Mouse (Mus musculus) hindbrain, embryonic 11.5 days (tissue): ENCODE results near the gene Ifna15. TPM values are rescaled to one million over a fixed set of nuclear protein-coding genes. Genes with fewer than 3 reads are reported as not detected.

Experiments used
- ATAC-seq: fragments of 200-750 bp; cut with Nextera tagmentation; 2 replicates; pipeline ENCODE4 v1.8.0; 2017; ENCODE audit warnings: mild to moderate bottlenecking, moderate TSS enrichment, moderate library complexity; ENCODE audit not compliant: low FRiP score
- DNase-seq: peaks from one replicate; pipeline ENCODE4 v3.0.0-alpha.2; 2015; ENCODE audit warnings: low spot score
- H3K27ac ChIP-seq: fragments of 300-500 bp; sonication (generic); 2 replicates; pipeline ENCODE4 v1.5.1; 2014; ENCODE audit warnings: mild to moderate bottlenecking, low read depth, low read length
- H3K27me3 ChIP-seq: fragments of 300-500 bp; sonication (generic); 2 replicates; pipeline ENCODE4 v1.6.1; 2014; ENCODE audit warnings: mild to moderate bottlenecking, low read length, moderate library complexity, mixed read lengths; ENCODE audit not compliant: control insufficient read depth, insufficient read depth
- H3K36me3 ChIP-seq: fragments of 300-500 bp; sonication (generic); 2 replicates; pipeline ENCODE4 v1.6.1; 2014; ENCODE audit warnings: mild to moderate bottlenecking, low read length, moderate library complexity, mixed read lengths; ENCODE audit not compliant: control insufficient read depth, insufficient read depth
- H3K4me1 ChIP-seq: fragments of 300-500 bp; sonication (generic); replicated peaks from 2 replicates; pipeline ENCODE4 v1.6.1; 2014; ENCODE audit warnings: low read length, mixed read lengths; ENCODE audit not compliant: control insufficient read depth, insufficient read depth
- H3K4me2 ChIP-seq: fragments of 300-500 bp; sonication (generic); replicated peaks from 2 replicates; pipeline ENCODE4 v1.6.1; 2014; ENCODE audit warnings: mild to moderate bottlenecking, low read depth, low read length
- H3K4me3 ChIP-seq: fragments of 300-500 bp; sonication (generic); 2 replicates; pipeline ENCODE4 v1.5.1; 2014; ENCODE audit warnings: low read depth, low read length
- H3K9ac ChIP-seq: fragments of 300-500 bp; sonication (generic); 2 replicates; pipeline ENCODE4 v1.6.1; 2014; ENCODE audit warnings: low read depth, low read length
- H3K9me3 ChIP-seq: fragments of 300-500 bp; sonication (generic); 2 replicates; pipeline ENCODE4 v1.6.1; 2016; ENCODE audit warnings: low read length; ENCODE audit not compliant: control insufficient read depth
- WGBS: fragments of 180-500 bp; shearing (Covaris S2); extraction: QIAGEN DNeasy Blood & Tissue Kit; methylation state at CpG from one replicate; pipeline ENCODE4 v1.1.7; 2014; 5-methylcytosine and 5-hydroxymethylcytosine counted together
- polyA plus RNA-seq: library from polyadenylated mRNA; unstranded; fragments of >200 nt; fragmentation: Nextera tagmentation; extraction: Ambion mirVana; gene quantifications from 2 replicates; pipeline ENCODE4 v1.2.1, GENCODE M21; 2014

Ifna15 gene
- polyA plus RNA-seq, 1 experiment from 2014 or later, result not detected

- H3K27ac ChIP-seq, result no peak overlapping the region
- H3K9ac ChIP-seq, result no peak overlapping the region
- no peak for DNase-seq
- no peaks in the 10 kb centered on the region for H3K9me3 ChIP-seq
- no peak overlapping the region for H3K4me2 ChIP-seq
- WGBS, result 75% methylated on average over 7 of the region's 7 CpGs
- H3K4me1 ChIP-seq, result no peaks in the 10 kb centered on the region
- no peaks in the 10 kb centered on the region for H3K27me3 ChIP-seq
- no peak overlapping the region for H3K4me3 ChIP-seq
- ATAC-seq, result no peak
- no peaks in the 10 kb centered on the region for H3K36me3 ChIP-seq
Measured at GRCm38 (mm10) chr4:88536640-88537039, 21.4 kb downstream of the Ifna15 start.

DNA sequence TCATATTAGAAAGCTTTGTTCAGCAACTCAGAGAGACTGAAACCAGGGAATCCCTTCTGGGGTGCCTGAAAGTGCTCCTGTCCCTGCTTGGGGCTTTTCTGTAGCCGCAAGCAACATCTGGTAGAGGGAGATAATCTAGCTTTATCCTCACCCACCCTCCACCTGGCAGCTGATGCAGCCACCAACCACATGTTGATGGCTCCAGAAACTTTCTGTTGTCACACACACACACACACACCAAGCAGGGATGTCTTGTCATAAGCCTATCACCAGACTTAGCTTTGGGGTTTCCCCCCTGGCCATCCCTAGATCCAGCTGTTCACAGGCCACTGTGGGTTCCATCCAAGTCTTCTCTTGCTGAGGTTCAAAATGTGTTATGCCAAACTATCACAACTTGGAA, 22.3 kb downstream of the Ifna15 start:
- no peak overlapping the region for H3K9ac ChIP-seq
- no peak overlapping the region for H3K27ac ChIP-seq
- no peak overlapping the region for H3K4me2 ChIP-seq
- no peaks in the 10 kb centered on the region for H3K27me3 ChIP-seq
- H3K4me3 ChIP-seq, result no peak overlapping the region
- no peak for DNase-seq
- 93% methylated on average over 1 of the region's 1 CpGs for WGBS
- no peaks in the 10 kb centered on the region for H3K36me3 ChIP-seq
- H3K9me3 ChIP-seq, result no peaks in the 10 kb centered on the region
- no peaks in the 10 kb centered on the region for H3K4me1 ChIP-seq
- ATAC-seq, result no peak

- Histone ChIP-seq H3K4me2 (no peak overlapping the region), H3K36me3 (no peaks in the 10 kb centered on the region), H3K27ac (no peak overlapping the region), H3K27me3 (no peaks in the 10 kb centered on the region), H3K9me3 (no peaks in the 10 kb centered on the region), H3K9ac (no peak overlapping the region), H3K4me1 (no peaks in the 10 kb centered on the region), H3K4me3 (no peak overlapping the region)
- WGBS, result 97% methylated on average over 1 of the region's 1 CpGs
- no peak for DNase-seq
- ATAC-seq, result no peak
Measured at GRCm38 (mm10) chr4:88534903-88535302, 23.1 kb downstream of the Ifna15 start.

DNA sequence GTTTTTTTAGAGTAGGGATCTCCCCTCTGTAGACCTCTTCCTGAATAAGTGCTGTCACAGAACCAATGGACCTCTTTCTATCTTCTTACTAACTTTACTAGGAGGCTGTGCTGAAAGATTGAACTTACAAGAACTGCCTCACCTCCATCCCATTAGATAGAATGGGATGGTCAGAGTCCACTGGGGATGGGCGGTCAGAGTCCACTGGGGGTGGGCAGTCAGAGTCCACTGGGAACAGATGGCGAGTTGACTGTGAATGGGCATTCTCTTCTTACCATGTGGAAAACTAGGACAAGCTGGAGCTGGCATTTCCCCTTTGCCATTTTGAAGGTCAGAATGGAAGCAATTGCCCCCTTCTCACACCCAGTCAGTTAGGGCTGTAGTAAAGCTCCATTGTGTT, 24.5 kb downstream of the Ifna15 start:
- no peak for ATAC-seq
- whole genome bisulfite sequencing, result 94% methylated on average over 2 of the region's 2 CpGs
- H3K9ac ChIP-seq, result no peak overlapping the region
- no peaks in the 10 kb centered on the region for H3K27me3 ChIP-seq
- no peak overlapping the region for H3K4me2 ChIP-seq
- H3K4me1 ChIP-seq, result no peaks in the 10 kb centered on the region
- H3K36me3 ChIP-seq, result no peaks in the 10 kb centered on the region
- no peak for DNase-seq
- H3K27ac ChIP-seq, result no peak overlapping the region
- no peak overlapping the region for H3K4me3 ChIP-seq
- no peaks in the 10 kb centered on the region for H3K9me3 ChIP-seq

DNA sequence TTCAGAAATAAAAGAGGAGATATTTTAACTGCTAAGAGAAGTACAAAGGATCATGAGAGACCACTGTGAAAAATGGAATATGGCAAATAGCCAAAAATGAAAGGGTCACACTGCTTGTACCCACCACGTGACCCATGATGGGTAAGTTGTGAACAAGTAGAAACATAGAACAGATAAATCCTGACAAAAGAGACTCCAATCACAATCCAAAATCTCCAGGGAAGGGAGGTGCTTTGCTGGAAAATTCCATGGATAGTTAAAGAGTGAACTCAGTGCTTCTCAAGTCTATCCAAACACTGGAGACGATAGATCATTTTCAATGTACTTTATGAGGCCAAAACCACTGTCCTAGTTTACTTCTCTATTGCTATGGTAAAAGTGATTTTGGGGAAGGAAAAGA, 27.2 kb downstream of the Ifna15 start:
- ATAC-seq (no peak), DNase-seq (no peak)
- H3K36me3 ChIP-seq, result no peaks in the 10 kb centered on the region
- H3K4me1 ChIP-seq, result no peaks in the 10 kb centered on the region
- H3K4me2 ChIP-seq, result no peak overlapping the region
- no peak overlapping the region for H3K4me3 ChIP-seq
- H3K9ac ChIP-seq, result no peak overlapping the region
- WGBS, result 90% methylated on average over 2 of the region's 2 CpGs
- H3K27ac ChIP-seq, result no peak overlapping the region
- H3K9me3 ChIP-seq, result no peaks in the 10 kb centered on the region
- H3K27me3 ChIP-seq, result no peaks in the 10 kb centered on the region

DNA sequence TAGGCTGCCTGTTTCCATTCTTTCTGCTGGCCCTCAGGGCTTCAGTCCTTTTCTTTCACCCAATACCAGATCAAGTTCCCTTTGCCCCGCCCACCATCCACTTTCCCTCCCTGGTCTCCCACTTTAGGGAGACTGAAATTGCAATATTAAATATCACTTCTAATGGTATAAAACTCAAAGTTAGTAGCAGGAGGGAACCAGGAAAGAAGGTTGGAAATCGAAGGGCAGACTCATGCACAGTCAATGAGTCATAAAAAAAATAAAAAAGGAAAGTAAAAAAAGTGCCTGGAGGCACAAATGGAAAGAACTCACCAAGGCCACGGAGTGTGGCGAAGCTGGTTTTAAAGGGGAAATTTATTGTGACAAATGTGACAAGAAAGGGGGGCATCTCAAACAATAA, 27.8 kb downstream of the Ifna15 start:
- H3K4me1 ChIP-seq, result no peaks in the 10 kb centered on the region
- H3K4me3 ChIP-seq, result no peak overlapping the region
- WGBS, result 77% methylated on average over 4 of the region's 4 CpGs
- no peak overlapping the region for H3K27ac ChIP-seq
- H3K9ac ChIP-seq, result no peak overlapping the region
- no peaks in the 10 kb centered on the region for H3K36me3 ChIP-seq
- H3K9me3 ChIP-seq, result no peaks in the 10 kb centered on the region
- no peak for ATAC-seq
- no peaks in the 10 kb centered on the region for H3K27me3 ChIP-seq
- no peak for DNase-seq
- H3K4me2 ChIP-seq, result no peak overlapping the region

GRCm38 (mm10) chr4:88526379-88527049, 31.5 kb downstream of the Ifna15 start:
- Histone ChIP-seq H3K27me3 (no peaks in the 10 kb centered on the region), H3K4me1 (no peaks in the 10 kb centered on the region), H3K9me3 (no peaks in the 10 kb centered on the region), H3K36me3 (no peaks in the 10 kb centered on the region), H3K4me2 (no peak overlapping the region), H3K27ac (no peak overlapping the region), H3K9ac (no peak overlapping the region), H3K4me3 (no peak overlapping the region)
- ATAC-seq (no peak), DNase-seq (no peak)
- WGBS, result 87% methylated on average over 5 of the region's 5 CpGs

DNA sequence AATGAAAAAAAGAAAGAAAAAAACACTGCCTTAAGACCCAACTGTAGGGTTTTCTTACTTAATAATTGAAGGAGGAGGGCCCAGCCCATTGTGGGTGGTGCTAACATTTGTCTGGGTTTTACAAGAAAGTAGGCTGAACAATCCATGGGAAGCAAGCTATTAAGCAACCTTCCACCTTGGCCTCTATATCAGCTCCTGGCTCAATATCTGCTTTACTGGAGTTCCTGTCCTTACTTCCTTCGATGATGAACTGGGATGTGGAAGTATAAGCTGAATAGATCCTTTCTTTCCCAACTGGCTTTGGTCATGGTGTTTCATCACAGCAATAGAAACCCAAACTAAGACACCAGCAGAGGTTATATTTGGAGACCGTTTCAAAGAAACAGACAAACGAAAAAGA, 32.7 kb downstream of the Ifna15 start:
- Histone ChIP-seq H3K4me3 (no peak overlapping the region), H3K4me1 (no peaks in the 10 kb centered on the region), H3K27me3 (no peaks in the 10 kb centered on the region), H3K27ac (no peak overlapping the region), H3K4me2 (no peak overlapping the region), H3K9me3 (no peaks in the 10 kb centered on the region), H3K36me3 (no peaks in the 10 kb centered on the region), H3K9ac (no peak overlapping the region)
- no peak for DNase-seq
- ATAC-seq, result no peak
- WGBS, result 78% methylated on average over 3 of the region's 3 CpGs

DNA sequence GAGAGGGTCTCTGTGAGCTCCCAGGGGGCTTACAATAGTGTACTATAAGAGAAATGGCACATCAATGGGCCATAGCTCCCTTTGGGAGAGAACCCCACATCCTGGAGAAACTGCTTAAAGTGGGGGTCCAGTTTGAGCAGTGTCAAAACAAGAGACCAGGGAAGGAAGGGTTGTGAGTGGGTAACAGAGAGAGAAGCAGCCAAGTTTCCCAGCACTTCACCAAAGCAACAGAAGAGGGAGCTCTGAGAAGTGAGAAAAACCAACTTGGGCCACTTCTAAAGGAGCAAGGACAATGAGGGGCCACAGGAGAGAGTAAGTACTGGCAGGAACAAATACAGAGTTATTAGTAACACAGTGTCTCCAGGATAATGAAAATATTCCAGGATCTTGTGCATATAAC, 34.8 kb downstream of the Ifna15 start:
- Histone ChIP-seq H3K4me1 (no peaks in the 10 kb centered on the region), H3K4me2 (no peak overlapping the region), H3K27ac (no peak overlapping the region), H3K4me3 (no peak overlapping the region), H3K27me3 (no peaks in the 10 kb centered on the region), H3K36me3 (no peaks in the 10 kb centered on the region), H3K9ac (no peak overlapping the region), H3K9me3 (no peaks in the 10 kb centered on the region)
- ATAC-seq (no peak), DNase-seq (peak; percentile 19)
